Mouse (Mus musculus): ENCODE measurements around the gene Cntln. TPM values are rescaled to one million over a fixed set of nuclear protein-coding genes. Genes with fewer than 3 reads are reported as not detected.

Cntln gene
- polyA plus RNA-seq, 1 experiment from 2014 or later, result 17.8 TPM

Other genes with a start within 250 kb of the Cntln start
- 28.3 and 35.7 TPM in 2 replicates for gene Bnc2, start 209.0 kb upstream of the Cntln start, polyA plus RNA-seq (2014; fragmentation: Nextera tagmentation; extraction: Ambion mirVana)